Mouse (Mus musculus) E14TG2a.4 (cell line): Measurements from ENCODE around the gene Vcpkmt.
"Not testable (repeated sequence)": the region's sequence is repeated elsewhere in the genome, so short reads cannot be mapped to it uniquely, and the experiment has no call there.

Source experiments
- CTCF ChIP-seq: conservative IDR thresholded peaks from 2 replicates; pipeline ENCODE4 v1.5.1; 2014; ENCODE audit warnings: low read length
- NANOG ChIP-seq: IDR thresholded peaks from 2 replicates; pipeline ENCODE4 v1.6.1; 2014; ENCODE audit warnings: borderline replicate concordance, low read length, mixed read lengths
- POU5F1 ChIP-seq: IDR thresholded peaks from 2 replicates; pipeline ENCODE4 v1.6.1; 2014; ENCODE audit warnings: low read length, borderline replicate concordance

DNA sequence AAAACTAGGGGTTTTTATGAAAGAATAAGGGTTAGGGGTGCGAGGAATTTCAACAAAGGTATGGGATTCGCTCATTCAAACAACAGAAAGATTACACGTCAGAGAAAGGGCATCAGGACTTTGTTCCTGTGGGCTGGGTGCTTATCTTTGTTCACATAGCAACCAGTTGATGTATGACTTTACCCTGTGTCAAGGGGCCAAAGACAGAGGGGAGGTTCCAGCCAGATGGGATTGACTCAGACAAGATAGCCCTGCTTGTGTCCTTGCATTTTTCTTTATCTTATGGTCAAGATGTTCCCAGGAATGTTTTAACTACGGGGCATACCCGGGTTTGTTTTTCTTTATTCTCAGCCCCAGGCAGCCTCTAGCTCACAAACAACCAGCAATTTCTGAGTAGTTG is 35.8 kb upstream of the Vcpkmt start:
- TF ChIP-seq CTCF, POU5F1, NANOG: not testable (repeated sequence)
